Mouse (Mus musculus): ENCODE results near the gene Fmn2.

GRCm38 (mm10) chr1:174654565-174654964, 152.9 kb downstream of the Fmn2 start:
- TF ChIP-seq CTCF (IDR thresholded peaks at IDR 0.05; ENCODE audit: borderline replicate concordance, insufficient read depth, low read length) (no peak), POLR2A (IDR thresholded peaks at IDR 0.05; ENCODE audit: low read depth, low read length) (no peak)
